Mouse (Mus musculus) midbrain, embryonic 14.5 days (tissue): ENCODE data around the gene Naip5. TPM values are rescaled to one million over a fixed set of nuclear protein-coding genes. Genes with fewer than 3 reads are reported as not detected.
"Not testable (repeated sequence)": the region's sequence is repeated elsewhere in the genome, so short reads cannot be mapped to it uniquely, and the experiment has no call there.

ENCODE experiments used
- ATAC-seq: fragments of 200-750 bp; cut with Nextera tagmentation; 2 replicates; pipeline ENCODE4 v1.8.0; 2017; ENCODE audit warnings: moderate number of reproducible peaks, moderate library complexity; ENCODE audit not compliant: low FRiP score, low TSS enrichment
- DNase-seq: peaks from one replicate; pipeline ENCODE4 v3.0.0-alpha.2; 2015
- H3K27ac ChIP-seq: fragments of 300-500 bp; sonication (generic); replicated peaks from 2 replicates; pipeline ENCODE4 v1.5.1; 2014; ENCODE audit warnings: mild to moderate bottlenecking, low read depth, low read length, moderate library complexity
- H3K27me3 ChIP-seq: fragments of 300-500 bp; sonication (generic); 2 replicates; pipeline ENCODE4 v1.6.1; 2014; ENCODE audit warnings: low read length, control low read depth, mixed read lengths; ENCODE audit not compliant: control insufficient read depth, insufficient read depth
- H3K36me3 ChIP-seq: fragments of 300-500 bp; sonication (generic); 2 replicates; pipeline ENCODE4 v1.6.1; 2014; ENCODE audit warnings: low read length, control low read depth; ENCODE audit not compliant: control insufficient read depth, insufficient read depth
- H3K4me1 ChIP-seq: fragments of 300-500 bp; sonication (generic); 2 replicates; pipeline ENCODE4 v1.6.1; 2014; ENCODE audit warnings: mild to moderate bottlenecking, antibody characterized with exemption, low read length, control low read depth; ENCODE audit not compliant: control insufficient read depth, insufficient read depth
- H3K4me2 ChIP-seq: fragments of 300-500 bp; sonication (generic); 2 replicates; pipeline ENCODE4 v1.6.1; 2014; ENCODE audit warnings: mild to moderate bottlenecking, low read length, moderate library complexity
- H3K4me3 ChIP-seq: fragments of 300-500 bp; sonication (generic); replicated peaks from 2 replicates; pipeline ENCODE4 v1.5.1; 2014; ENCODE audit warnings: low read depth, low read length
- H3K9ac ChIP-seq: fragments of 300-500 bp; sonication (generic); replicated peaks from 2 replicates; pipeline ENCODE4 v1.6.1; 2014; ENCODE audit warnings: mild to moderate bottlenecking, low read length, moderate library complexity
- H3K9me3 ChIP-seq: fragments of 300-500 bp; sonication (generic); 2 replicates; pipeline ENCODE4 v1.6.1; 2016; ENCODE audit warnings: low read length, control low read depth, mixed read lengths; ENCODE audit not compliant: control insufficient read depth
- whole genome bisulfite sequencing: fragments of 180-500 bp; shearing (Covaris S2); extraction: QIAGEN DNeasy Blood & Tissue Kit; methylation state at CpG from one replicate; pipeline ENCODE4 v1.1.7; 2014; 5-methylcytosine and 5-hydroxymethylcytosine counted together
- polyA plus RNA-seq: library from polyadenylated mRNA; unstranded; fragments of >200 nt; fragmentation: Nextera tagmentation; extraction: Ambion mirVana; gene quantifications from 2 replicates; pipeline ENCODE4 v1.2.1, GENCODE M21; 2014

The Naip5 gene
- polyA plus RNA-seq, 1 experiment from 2014 or later, result 0.13 TPM

GRCm38 (mm10) chr13:100210540-100210939 is 35.6 kb downstream of the Naip5 start:
- Histone ChIP-seq H3K36me3 (no peaks in the 10 kb centered on the region), H3K27me3 (no peaks in the 10 kb centered on the region), H3K4me1 (no peaks in the 10 kb centered on the region), H3K4me2 (no peak overlapping the region), H3K4me3 (no peak overlapping the region), H3K9me3 (no peaks in the 10 kb centered on the region), H3K9ac (no peak overlapping the region), H3K27ac (no peak overlapping the region)
- no peak for ATAC-seq
- 35% methylated on average over 8 of the region's 8 CpGs for WGBS
- DNase-seq, result peak; percentile 21

- Histone ChIP-seq H3K27ac (no peak overlapping the region), H3K9me3 (no peaks in the 10 kb centered on the region), H3K36me3 (no peaks in the 10 kb centered on the region), H3K4me1 (no peaks in the 10 kb centered on the region), H3K4me3 (no peak overlapping the region), H3K4me2 (no peak overlapping the region), H3K9ac (no peak overlapping the region), H3K27me3 (no peaks in the 10 kb centered on the region)
- 86% methylated on average over 1 of the region's 1 CpGs for WGBS
- no peak for DNase-seq
- no peak for ATAC-seq
These were observed 42.8 kb downstream of the Naip5 start for GRCm38 (mm10) chr13:100203319-100203718.

GRCm38 (mm10) chr13:100201659-100202333 is 44.3 kb downstream of the Naip5 start, which contains the start of gene Naip2:
TSS of gene Naip2 (minus strand) at chr13:100202092.
- H3K4me3 ChIP-seq, H3K9me3 ChIP-seq, H3K36me3 ChIP-seq, H3K27ac ChIP-seq, ATAC-seq, H3K27me3 ChIP-seq, DNase-seq, H3K9ac ChIP-seq, H3K4me1 ChIP-seq, H3K4me2 ChIP-seq: not testable (repeated sequence)
- WGBS, result 80% methylated on average over 3 of the region's 3 CpGs

- no peak overlapping the region for H3K27ac ChIP-seq
- ATAC-seq (no peak), DNase-seq (no peak)
- H3K36me3 ChIP-seq, result no peaks in the 10 kb centered on the region
- no peaks in the 10 kb centered on the region for H3K9me3 ChIP-seq
- no peak overlapping the region for H3K4me3 ChIP-seq
- no peaks in the 10 kb centered on the region for H3K4me1 ChIP-seq
- no peaks in the 10 kb centered on the region for H3K27me3 ChIP-seq
- H3K9ac ChIP-seq, result no peak overlapping the region
- H3K4me2 ChIP-seq, result no peak overlapping the region
These were observed 45.3 kb downstream of the Naip5 start for GRCm38 (mm10) chr13:100200778-100201177.

GRCm38 (mm10) chr13:100195421-100195820 is 50.7 kb downstream of the Naip5 start:
- Histone ChIP-seq H3K27ac (no peak overlapping the region), H3K9me3 (no peaks in the 10 kb centered on the region), H3K4me3 (no peak overlapping the region), H3K4me1 (no peaks in the 10 kb centered on the region), H3K36me3 (no peaks in the 10 kb centered on the region), H3K4me2 (no peak overlapping the region), H3K27me3 (no peaks in the 10 kb centered on the region), H3K9ac (no peak overlapping the region)
- ATAC-seq (no peak), DNase-seq (no peak)
- 85% methylated on average over 3 of the region's 3 CpGs for WGBS

- H3K27ac ChIP-seq, H3K9ac ChIP-seq, DNase-seq, ATAC-seq, H3K27me3 ChIP-seq, H3K9me3 ChIP-seq, H3K4me1 ChIP-seq, H3K36me3 ChIP-seq, H3K4me3 ChIP-seq, H3K4me2 ChIP-seq: not testable (repeated sequence)
These were observed 63.0 kb downstream of the Naip5 start for GRCm38 (mm10) chr13:100183111-100183510.

- ATAC-seq, H3K4me2 ChIP-seq, H3K27ac ChIP-seq, H3K4me3 ChIP-seq, H3K9me3 ChIP-seq, H3K4me1 ChIP-seq, H3K36me3 ChIP-seq, H3K27me3 ChIP-seq, H3K9ac ChIP-seq: not testable (repeated sequence)
- DNase-seq, result peak; percentile 4
- 92% methylated on average over 3 of the region's 5 CpGs for WGBS
These were observed 71.8 kb downstream of the Naip5 start for GRCm38 (mm10) chr13:100174360-100174759.

GRCm38 (mm10) chr13:100166378-100166777 is 79.7 kb downstream of the Naip5 start:
- H3K27me3 ChIP-seq, H3K4me3 ChIP-seq, H3K4me1 ChIP-seq, H3K4me2 ChIP-seq, H3K36me3 ChIP-seq, H3K27ac ChIP-seq, ATAC-seq, H3K9ac ChIP-seq, H3K9me3 ChIP-seq, DNase-seq: not testable (repeated sequence)
- WGBS, result 77% methylated on average over 2 of the region's 2 CpGs

GRCm38 (mm10) chr13:100162467-100162866 is 83.7 kb downstream of the Naip5 start:
- H3K4me3 ChIP-seq, H3K9ac ChIP-seq, H3K4me2 ChIP-seq, H3K27ac ChIP-seq, H3K9me3 ChIP-seq, DNase-seq, H3K4me1 ChIP-seq, ATAC-seq, H3K36me3 ChIP-seq, H3K27me3 ChIP-seq: not testable (repeated sequence)
